Mouse (Mus musculus) embryo, embryonic 11.5 days (tissue): ENCODE data around the gene Utp11.
"Not testable (repeated sequence)": the region's sequence is repeated elsewhere in the genome, so short reads cannot be mapped to it uniquely, and the experiment has no call there.

Source experiments
- DNase-seq: peaks from one replicate; pipeline ENCODE4 v3.0.0-alpha.2; 2012; ENCODE audit warnings: low read depth, low spot score

Utp11 gene

GRCm38 (mm10) chr4:124693135-124693894 is at the start of gene Utp11:
Gene Utp11, minus strand, starts transcription at chr4:124693600.
- peak; percentile 81 for DNase-seq

DNA sequence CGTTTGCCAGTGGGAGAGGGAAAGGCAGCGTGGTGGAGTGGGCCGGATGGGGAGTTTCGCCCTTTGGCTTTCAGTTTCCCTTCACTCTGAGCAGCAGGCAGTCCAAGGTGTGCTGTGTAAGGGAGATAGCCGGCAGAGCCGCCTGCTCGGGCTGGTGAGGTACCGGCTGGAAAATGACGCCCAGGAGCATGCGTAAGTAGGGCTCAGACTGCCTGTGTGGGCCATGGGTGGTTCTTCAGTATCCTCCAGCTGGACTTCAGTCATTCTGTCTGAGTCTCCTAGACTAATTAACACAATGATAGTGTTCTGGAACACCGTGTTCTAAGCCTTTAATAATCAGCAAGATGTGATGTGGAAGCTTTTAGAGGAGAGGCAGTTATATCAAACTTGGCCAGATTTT is 49.4 kb upstream of the Utp11 start:
- no peak for DNase-seq

- peak; percentile 57 for DNase-seq
Measured at GRCm38 (mm10) chr4:124741376-124742343, 48.3 kb upstream of the Utp11 start, which contains the start of gene Inpp5b. Gene Inpp5b, plus strand, starts transcription at chr4:124741850.

GRCm38 (mm10) chr4:124738783-124739182 is 45.4 kb upstream of the Utp11 start:
- no peak for DNase-seq

DNA sequence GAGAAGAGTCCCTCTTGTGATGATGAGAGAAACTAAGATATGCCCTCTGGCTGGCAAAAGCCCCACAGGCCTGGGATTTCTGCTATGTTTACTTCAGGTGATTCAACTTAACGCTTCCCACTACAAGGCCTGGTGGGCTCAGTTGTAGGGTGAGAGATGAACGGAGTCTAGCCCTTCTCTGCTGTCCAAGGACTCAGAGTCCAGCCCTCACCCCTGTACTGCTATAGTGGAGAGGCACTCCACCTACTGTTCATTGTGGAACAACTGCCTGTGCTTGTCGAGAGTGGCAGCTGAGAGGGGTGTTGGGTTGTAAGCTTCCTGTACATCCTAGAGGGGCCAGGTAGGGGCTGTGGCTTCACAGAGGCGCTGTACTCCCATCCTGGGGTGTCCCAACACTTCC is 44.6 kb upstream of the Utp11 start:
- no peak for DNase-seq

DNA sequence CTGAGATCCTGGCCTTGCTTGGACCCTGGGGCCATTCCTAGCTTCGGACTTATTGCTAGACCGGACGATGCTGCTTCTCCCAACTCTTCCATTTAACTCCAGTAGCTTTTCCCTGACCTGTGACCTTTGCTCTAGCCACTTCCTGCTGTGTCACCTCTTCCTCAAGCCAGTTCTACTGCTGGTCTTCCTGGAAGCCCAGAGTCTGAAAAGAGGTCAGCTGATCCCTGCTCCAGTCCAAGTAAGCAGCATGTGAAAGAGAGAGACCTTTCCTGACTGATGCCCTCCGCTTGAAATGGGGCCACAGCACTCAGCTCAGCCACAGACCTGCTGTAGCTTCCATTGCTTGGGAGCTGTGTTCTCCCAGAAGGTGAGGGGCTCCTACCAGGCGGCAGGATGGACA is 44.1 kb upstream of the Utp11 start:
- no peak for DNase-seq

GRCm38 (mm10) chr4:124736952-124737351 is 43.6 kb upstream of the Utp11 start:
- no peak for DNase-seq

DNA sequence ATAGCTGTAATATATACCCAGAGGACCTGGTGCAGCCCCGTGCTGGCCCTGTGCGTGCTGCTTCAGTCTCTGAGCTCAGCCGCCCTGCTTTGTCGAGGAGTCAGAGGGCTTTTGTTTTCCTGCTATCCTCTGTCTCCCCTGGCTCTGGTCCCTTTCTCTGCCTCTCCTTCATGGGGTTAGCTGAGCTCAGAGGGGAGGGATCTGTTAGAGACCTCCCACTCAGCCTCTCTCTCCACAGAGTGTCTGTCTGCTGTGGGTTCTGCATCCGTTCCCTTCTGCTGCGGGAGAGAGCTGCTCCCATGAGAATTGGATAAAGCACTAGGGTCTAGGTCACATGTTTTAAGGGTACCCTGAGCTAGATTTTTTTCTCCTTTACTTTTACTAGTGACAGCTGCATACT is 32.7 kb upstream of the Utp11 start:
- no peak for DNase-seq

- no peak for DNase-seq
Measured at GRCm38 (mm10) chr4:124719101-124719500, 25.7 kb upstream of the Utp11 start.

DNA sequence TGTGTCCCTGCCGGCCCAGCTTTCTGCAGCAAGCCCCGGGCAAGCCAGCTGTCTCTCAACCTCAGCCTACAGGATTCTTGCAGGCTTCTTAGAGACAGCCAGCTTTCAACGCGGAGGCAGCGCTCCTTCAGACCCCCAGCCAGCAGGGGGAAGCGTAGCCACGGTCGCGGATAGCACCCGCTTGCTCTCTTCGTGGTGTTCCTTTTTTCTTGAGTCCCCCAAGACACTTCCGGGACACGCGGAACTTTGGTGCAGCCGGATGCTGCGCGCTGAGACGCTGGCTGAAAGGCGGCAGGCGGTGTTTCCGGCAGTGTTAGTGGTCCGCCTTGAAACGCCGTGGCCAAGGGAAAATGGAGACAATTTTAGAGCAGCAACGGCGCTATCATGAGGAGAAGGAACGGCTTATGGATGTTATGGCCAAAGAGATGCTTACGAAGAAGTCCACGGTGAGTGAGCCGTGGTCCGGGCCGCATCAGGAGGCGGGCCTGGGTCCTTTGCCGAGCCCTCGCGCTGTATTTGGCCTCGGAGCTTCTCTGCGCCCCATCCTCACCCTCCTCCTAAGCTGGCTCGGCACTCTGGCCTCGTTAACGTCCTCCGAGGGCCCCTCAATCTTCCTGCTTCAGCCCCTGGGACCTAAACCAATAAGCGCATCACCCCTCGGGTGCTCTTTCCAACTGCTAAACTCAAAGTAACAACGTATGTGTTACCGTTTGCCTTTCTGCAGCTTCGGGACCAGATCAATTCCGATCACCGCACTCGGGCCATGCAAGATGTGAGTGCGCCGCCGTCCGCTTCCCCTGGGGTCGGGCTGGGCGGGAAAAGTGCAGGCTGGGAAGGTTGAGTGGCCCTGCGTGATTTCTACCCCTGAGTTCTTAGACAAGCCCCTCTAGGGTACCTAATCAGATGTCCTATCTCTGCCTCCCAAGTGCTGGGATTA is 21.4 kb upstream of the Utp11 start, which contains the start of gene Sf3a3:
Gene Sf3a3 (plus strand): TSS at position 232 of the 937 bp plus-strand sequence.
- DNase-seq: peak; percentile 94

- DNase-seq: not testable (repeated sequence)
Measured at GRCm38 (mm10) chr4:124713850-124714249, 20.4 kb upstream of the Utp11 start.

DNA sequence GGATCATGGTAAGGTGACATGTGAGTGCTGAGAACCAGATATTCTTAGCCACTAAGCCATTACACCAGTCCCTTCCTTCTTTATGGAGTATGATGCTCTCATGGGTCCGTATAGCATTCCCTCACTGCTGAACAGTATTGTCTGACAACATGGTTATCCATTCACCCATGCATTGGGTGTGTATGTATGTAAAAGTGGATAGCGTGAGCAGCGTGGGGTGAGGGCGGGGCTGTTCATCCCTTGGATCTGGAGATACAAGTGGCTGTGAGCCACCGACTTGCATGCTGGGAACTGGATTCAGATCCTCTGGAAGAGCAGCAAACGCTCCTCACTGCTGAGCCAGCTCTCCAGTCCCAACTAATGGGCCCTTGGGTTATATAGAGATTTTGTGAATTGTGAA is 19.2 kb upstream of the Utp11 start:
- DNase-seq: no peak

GRCm38 (mm10) chr4:124710776-124711291 is 17.4 kb upstream of the Utp11 start:
- no peak for DNase-seq

- no peak for DNase-seq
Measured at GRCm38 (mm10) chr4:124709961-124710446, 16.6 kb upstream of the Utp11 start.

- DNase-seq: peak; percentile 87
Measured at GRCm38 (mm10) chr4:124708518-124709477, 15.4 kb upstream of the Utp11 start.

- DNase-seq: not testable (repeated sequence)
Measured at GRCm38 (mm10) chr4:124708200-124708517, 14.8 kb upstream of the Utp11 start.

DNA sequence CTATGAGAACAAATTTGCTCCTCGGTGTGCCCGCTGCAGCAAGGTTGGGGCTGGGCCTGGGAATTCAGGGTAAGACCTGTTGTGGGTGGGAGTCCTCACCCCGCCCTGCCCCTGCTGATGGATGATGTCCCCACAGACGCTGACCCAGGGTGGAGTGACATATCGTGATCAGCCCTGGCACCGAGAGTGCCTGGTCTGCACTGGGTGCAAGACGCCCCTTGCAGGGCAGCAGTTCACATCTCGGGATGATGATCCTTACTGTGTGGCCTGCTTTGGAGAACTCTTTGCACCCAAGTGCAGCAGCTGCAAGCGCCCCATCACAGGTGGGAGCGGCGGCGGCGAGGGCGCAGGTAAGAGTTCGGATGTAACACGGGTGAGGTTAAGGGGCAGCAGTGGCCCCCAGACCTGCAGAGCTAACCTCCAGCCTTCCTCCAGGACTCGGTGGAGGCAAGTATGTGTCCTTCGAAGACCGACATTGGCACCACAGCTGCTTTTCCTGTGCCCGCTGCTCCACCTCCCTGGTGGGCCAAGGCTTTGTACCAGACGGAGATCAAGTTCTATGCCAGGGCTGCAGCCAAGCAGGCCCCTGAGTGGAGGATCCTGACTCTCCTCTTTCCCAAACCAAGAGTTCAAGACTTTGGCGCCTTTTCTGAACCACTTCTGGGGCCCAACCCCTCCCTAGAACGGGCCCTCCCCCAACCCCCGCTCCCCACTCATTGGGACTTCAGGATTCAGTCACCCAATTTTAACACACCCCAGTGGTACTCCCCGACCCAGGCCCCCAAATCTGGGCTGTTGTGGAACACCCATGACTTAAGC is 14.2 kb upstream of the Utp11 start:
- not testable (repeated sequence) for DNase-seq

GRCm38 (mm10) chr4:124705661-124706269 is 12.4 kb upstream of the Utp11 start:
- DNase-seq: no peak
